In the genomic region with DNA sequence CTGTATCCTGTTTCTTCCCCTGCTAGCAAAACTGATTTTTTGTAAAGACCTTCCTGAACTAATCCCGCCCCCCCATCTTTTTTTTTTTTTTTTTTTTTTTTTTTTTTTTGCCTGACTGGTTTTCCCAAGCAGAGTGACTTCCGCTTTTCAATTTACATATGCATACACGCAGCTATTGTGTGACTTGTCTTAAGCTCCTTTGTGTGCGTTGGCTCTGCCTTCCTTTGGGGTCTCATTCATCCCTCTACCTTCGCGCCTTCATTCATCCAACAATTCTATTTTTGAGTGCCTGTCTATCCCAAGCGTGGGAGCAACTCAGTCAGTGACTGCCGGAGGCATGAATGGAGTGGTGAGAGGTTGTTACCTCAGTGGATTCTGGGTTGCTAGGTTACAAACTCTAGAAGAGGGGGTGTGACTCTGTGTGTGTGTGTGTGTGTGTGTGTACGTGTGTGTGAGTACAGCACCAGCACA, we compare ENCODE assay signal across 9 mouse cellular contexts. TPM values are rescaled to one million over a fixed set of nuclear protein-coding genes. Genes with fewer than 3 reads are reported as not detected.
DNase-seq lines count a peak whose midpoint lies in the region; ATAC-seq and TF ChIP-seq lines count a peak whose summit lies in the region.
"Had no signal": no experiment of that assay in that cellular context is flagged by ENCODE, and none has a peak within 500 bp of the region (broad histone marks: within the 10 kb centered on the region; RNA-seq: fewer than 3 reads in every experiment).

No protein-coding gene starts in this region.

- H3K4me3 ChIP-seq in forebrain, postnatal 0 days (ENCODE audit: low read depth, low read length): no peak overlapping the region
- H3K4me3 ChIP-seq in left cerebral cortex, adult 2 months: no peak overlapping the region
- H3K4me3 ChIP-seq: heart, adult 2 months had no signal

- no peak overlapping the region for H3K9ac ChIP-seq in forebrain, postnatal 0 days

- H3K4me2 ChIP-seq in forebrain, postnatal 0 days (ENCODE audit: low read depth): no peak overlapping the region

- no peaks in the 10 kb centered on the region for H3K27me3 ChIP-seq in forebrain, postnatal 0 days (ENCODE audit: insufficient read depth, low read length)

- no peaks in the 10 kb centered on the region for H3K36me3 ChIP-seq in forebrain, postnatal 0 days (ENCODE audit: insufficient read depth)

- 3% methylated on average over 9 of the region's 9 CpGs for WGBS in forebrain, postnatal 0 days

- peak; percentile 95 for ATAC-seq in forebrain, postnatal 0 days

- no peak for TF ChIP-seq CTCF in forebrain, postnatal 0 days (IDR thresholded peaks at IDR 0.05; ENCODE audit: low read depth)
- TF ChIP-seq CTCF in left cerebral cortex, adult 2 months (IDR thresholded peaks at IDR 0.05): no peak

- no peaks in the 10 kb centered on the region for H3K4me1 ChIP-seq in forebrain, postnatal 0 days (ENCODE audit: insufficient read depth)

- intact Hi-C loops in left cerebral cortex, adult 2 months (cut with DNase I): no loop called here

- H3K27ac ChIP-seq in forebrain, postnatal 0 days (ENCODE audit: low read depth, low read length): no peak overlapping the region
- no peak overlapping the region for H3K27ac ChIP-seq in left cerebral cortex, adult 2 months
- H3K27ac ChIP-seq: heart, adult 2 months had no signal

- no peaks in the 10 kb centered on the region for H3K9me3 ChIP-seq in forebrain, postnatal 0 days (ENCODE audit: low read length)

- DNase-seq in kidney, postnatal 4 days: peak; percentile 12 to 19
- no peak for DNase-seq in kidney, adult 18-20 months
- peak; percentile 75 for DNase-seq in forebrain, postnatal 0 days
- DNase-seq in left cerebral cortex, adult 2 months (ENCODE audit: extremely low spot score in 1 of 2, low spot score in 2 of 2): peak; percentile 33 to 62
- DNase-seq in right cerebral cortex, postnatal 10 days (ENCODE audit: low spot score in 2 of 2): peak; percentile 78 to 88
- DNase-seq in thymus, adult 18-20 months: no peak
- no peak for DNase-seq in urinary bladder, postnatal 25 days (ENCODE audit: low spot score)
- no peak for DNase-seq in heart, adult 11 months

RNA-seq across cellular contexts. Expression of gene Ep300, which starts 49.2 kb away (rescaled TPM):
- 42.4 and 50.1 TPM in 2 replicates for total RNA-seq in forebrain, postnatal 0 days (2014; rRNA removed)
- polyA plus RNA-seq in forebrain, postnatal 0 days (2015; fragmentation: Nextera tagmentation; extraction: Ambion mirVana): 8.6 and 15.6 TPM in 2 replicates
- 10 to 100 TPM; 76.0 to 77.3 TPM for total RNA-seq in left cerebral cortex, adult 2 months (2021)

Comparison
In these comparisons a context has a peak if more than half of its experiments do, and no peak if none do; other contexts are left out.
1. DNase-seq: peak in kidney, postnatal 4 days (2 of 2), forebrain, postnatal 0 days (single experiment), left cerebral cortex, adult 2 months (2 of 2) and right cerebral cortex, postnatal 10 days (2 of 2); none in kidney, adult 18-20 months (single experiment), thymus, adult 18-20 months (0 of 2), urinary bladder, postnatal 25 days (single experiment) and heart, adult 11 months (single experiment).